Mouse (Mus musculus): ENCODE measurements around the gene Ccdc126. TPM values are rescaled to one million over a fixed set of nuclear protein-coding genes. Genes with fewer than 3 reads are reported as not detected.

Gene Ccdc126
- polyA plus RNA-seq, 1 experiment from 2014 or later: 12.7 TPM

DNA sequence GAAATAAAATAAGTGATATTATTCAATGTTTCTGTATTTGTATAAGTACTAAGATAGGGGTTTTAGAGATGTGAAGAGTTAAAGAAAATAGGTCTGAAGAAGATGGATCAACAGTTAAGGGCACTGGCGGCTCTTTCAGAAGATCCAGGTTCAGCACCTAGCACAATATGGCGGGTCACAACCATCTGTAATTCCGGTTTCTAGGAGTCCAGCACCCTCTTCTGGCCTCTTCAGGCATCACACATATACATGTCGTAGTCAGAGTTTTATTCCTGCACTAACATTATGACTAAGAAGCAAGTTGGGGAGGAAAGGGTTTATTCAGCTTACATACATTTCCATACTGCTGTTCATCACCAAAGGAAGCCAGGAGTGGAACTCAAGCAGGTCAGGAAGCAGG, 36.1 kb downstream of the Ccdc126 start:
- no peaks in the 10 kb centered on the region for H3K36me3 ChIP-seq (ENCODE audit: control insufficient read depth, insufficient read depth, low read length)
- H3K4me1 ChIP-seq (ENCODE audit: control insufficient read depth, insufficient read depth, low read length): no peaks in the 10 kb centered on the region
- WGBS: 57% methylated on average over 4 of the region's 4 CpGs
- no peak overlapping the region for H3K27ac ChIP-seq (ENCODE audit: low read length)
- H3K4me3 ChIP-seq (ENCODE audit: low read depth, low read length): no peak overlapping the region
- H3K9me3 ChIP-seq (ENCODE audit: control insufficient read depth, low read depth, low read length): no peaks in the 10 kb centered on the region
- H3K27me3 ChIP-seq (ENCODE audit: control insufficient read depth, insufficient read depth, low read length): no peaks in the 10 kb centered on the region
- no peak overlapping the region for H3K4me2 ChIP-seq (replicated peaks; ENCODE audit: low read depth, low read length)
- H3K9ac ChIP-seq (replicated peaks; ENCODE audit: low read depth, low read length): no peak overlapping the region
- no peak for ATAC-seq (ENCODE audit: insufficient number of reproducible peaks, insufficient read depth, low FRiP score, low read depth)

DNA sequence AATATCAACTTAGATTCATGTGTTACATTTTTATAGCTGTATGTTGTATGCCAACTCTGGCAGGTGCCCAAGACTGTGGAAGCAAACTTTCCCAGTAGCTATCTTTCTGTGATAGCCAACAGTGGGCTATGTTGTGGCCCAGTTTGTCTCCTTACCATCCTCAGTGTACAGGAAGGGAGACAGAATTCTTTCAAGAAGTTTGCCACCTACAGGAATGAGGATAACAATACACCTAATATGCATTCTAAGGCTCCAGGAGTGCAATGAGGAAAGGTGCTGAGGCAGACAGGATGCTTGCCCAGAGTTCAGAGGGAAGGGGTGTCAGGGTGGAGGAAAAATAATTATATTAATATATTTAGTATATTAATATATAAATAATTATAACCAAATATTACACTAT, 41.3 kb downstream of the Ccdc126 start:
- H3K27ac ChIP-seq (ENCODE audit: low read length): no peak overlapping the region
- no peak overlapping the region for H3K9ac ChIP-seq (replicated peaks; ENCODE audit: low read depth, low read length)
- no peak for ATAC-seq (ENCODE audit: insufficient number of reproducible peaks, insufficient read depth, low FRiP score, low read depth)
- H3K27me3 ChIP-seq (ENCODE audit: control insufficient read depth, insufficient read depth, low read length): no peaks in the 10 kb centered on the region
- H3K36me3 ChIP-seq (ENCODE audit: control insufficient read depth, insufficient read depth, low read length): no peaks in the 10 kb centered on the region
- H3K4me3 ChIP-seq (ENCODE audit: low read depth, low read length): no peak overlapping the region
- no peak overlapping the region for H3K4me2 ChIP-seq (replicated peaks; ENCODE audit: low read depth, low read length)
- no peaks in the 10 kb centered on the region for H3K9me3 ChIP-seq (ENCODE audit: control insufficient read depth, low read depth, low read length)
- no peaks in the 10 kb centered on the region for H3K4me1 ChIP-seq (ENCODE audit: control insufficient read depth, insufficient read depth, low read length)

DNA sequence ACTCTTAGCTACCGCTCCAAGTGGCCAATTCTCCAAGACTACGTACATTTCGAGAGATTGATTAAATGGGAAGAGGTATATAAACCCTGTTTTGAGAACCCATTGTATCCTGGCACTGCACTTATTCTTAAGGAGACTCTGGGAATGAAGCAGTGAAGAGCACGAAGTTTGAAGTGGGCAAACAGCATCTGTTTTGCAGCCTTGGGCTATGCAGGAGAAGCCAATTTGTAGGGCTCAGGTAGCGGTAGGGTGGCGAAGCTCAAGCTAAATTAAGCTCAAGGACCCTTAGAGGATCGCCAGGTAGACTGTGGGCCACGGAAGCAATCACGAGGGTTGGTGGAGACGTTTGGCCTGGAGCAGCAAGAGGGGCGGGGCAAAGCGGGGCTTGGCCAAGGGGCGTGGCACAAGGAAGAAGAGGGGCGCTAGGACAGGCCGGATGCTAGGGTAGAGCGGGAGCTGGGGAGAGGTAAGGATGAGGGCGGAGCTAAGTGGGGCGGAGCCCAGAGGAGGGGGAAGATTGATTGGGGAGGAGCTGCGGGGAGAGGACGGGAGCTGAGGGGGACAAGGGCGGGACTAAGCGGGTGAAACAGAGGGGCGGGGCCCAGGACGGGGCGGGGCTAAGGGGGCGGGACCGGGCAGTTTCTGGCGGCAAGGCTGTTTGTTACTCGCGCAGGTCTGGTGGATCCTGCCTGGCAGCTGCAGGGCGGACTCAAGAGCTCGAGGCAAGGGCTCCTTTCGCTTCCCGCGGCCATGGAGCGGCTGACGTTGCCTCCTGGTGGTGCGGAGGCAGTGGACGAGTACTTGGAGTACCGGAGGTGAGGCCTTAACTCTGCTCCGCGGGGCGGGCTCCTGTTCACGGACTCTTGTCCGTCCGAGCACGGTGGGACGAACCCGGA, 48.3 kb downstream of the Ccdc126 start, which contains the start of gene Fam221a:
Gene Fam221a (plus strand): TSS at position 581 of the 896 bp plus-strand sequence.
- Histone ChIP-seq H3K27me3 (ENCODE audit: control insufficient read depth, insufficient read depth, low read length) (no peaks in the 10 kb centered on the region), H3K4me3 (ENCODE audit: low read depth, low read length) (peak within 1 kb of the TSS; percentile 47), H3K4me2 (replicated peaks; ENCODE audit: low read depth, low read length) (peak within 1 kb of the TSS; percentile 73), H3K36me3 (ENCODE audit: control insufficient read depth, insufficient read depth, low read length) (no peaks in the 10 kb centered on the region), H3K9ac (replicated peaks; ENCODE audit: low read depth, low read length) (peak within 1 kb of the TSS; percentile 47), H3K9me3 (ENCODE audit: control insufficient read depth, low read depth, low read length) (no peaks in the 10 kb centered on the region), H3K27ac (ENCODE audit: low read length) (peak within 1 kb of the TSS; percentile 59; the same call in 1 of the 2 replicates), H3K4me1 (ENCODE audit: control insufficient read depth, insufficient read depth, low read length) (0 out of 2 replicates have a peak, but pooled peaks cover 5% of the 10 kb centered on the region)
- ATAC-seq (ENCODE audit: insufficient number of reproducible peaks, insufficient read depth, low FRiP score, low read depth): peak; percentile 98
- WGBS: 3% methylated on average over 45 of the region's 49 CpGs

DNA sequence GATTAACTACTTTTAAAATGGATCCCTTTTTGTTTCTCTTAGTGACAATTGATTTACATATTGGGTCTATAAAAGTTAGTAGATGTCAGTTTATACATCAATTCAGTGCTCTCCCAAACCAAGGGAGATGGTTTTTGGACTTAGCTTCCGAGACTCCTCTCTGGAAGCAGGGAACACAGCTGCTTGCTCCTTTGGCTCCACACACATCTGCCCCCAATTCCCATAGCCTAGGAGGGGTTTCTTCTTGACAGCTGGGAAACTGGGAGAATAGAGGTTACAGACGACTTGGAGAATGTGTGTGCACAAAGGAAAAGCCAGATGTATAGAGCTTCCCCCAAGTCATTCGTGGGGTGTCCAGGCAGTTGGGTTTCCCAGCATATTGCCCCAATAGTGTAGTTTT, 49.1 kb downstream of the Ccdc126 start:
- ATAC-seq (ENCODE audit: insufficient number of reproducible peaks, insufficient read depth, low FRiP score, low read depth): no peak
- peak overlapping the region; percentile 59; the same call in 1 of the 2 replicates for H3K27ac ChIP-seq (ENCODE audit: low read length)
- 0 out of 2 replicates have a peak, but pooled peaks cover 5% of the 10 kb centered on the region for H3K4me1 ChIP-seq (ENCODE audit: control insufficient read depth, insufficient read depth, low read length)
- H3K4me2 ChIP-seq (replicated peaks; ENCODE audit: low read depth, low read length): peak overlapping the region; percentile 73
- 26% methylated on average over 3 of the region's 3 CpGs for WGBS
- peak overlapping the region; percentile 47 for H3K4me3 ChIP-seq (ENCODE audit: low read depth, low read length)
- H3K36me3 ChIP-seq (ENCODE audit: control insufficient read depth, insufficient read depth, low read length): no peaks in the 10 kb centered on the region
- no peaks in the 10 kb centered on the region for H3K9me3 ChIP-seq (ENCODE audit: control insufficient read depth, low read depth, low read length)
- H3K9ac ChIP-seq (replicated peaks; ENCODE audit: low read depth, low read length): peak overlapping the region; percentile 47
- H3K27me3 ChIP-seq (ENCODE audit: control insufficient read depth, insufficient read depth, low read length): no peaks in the 10 kb centered on the region

DNA sequence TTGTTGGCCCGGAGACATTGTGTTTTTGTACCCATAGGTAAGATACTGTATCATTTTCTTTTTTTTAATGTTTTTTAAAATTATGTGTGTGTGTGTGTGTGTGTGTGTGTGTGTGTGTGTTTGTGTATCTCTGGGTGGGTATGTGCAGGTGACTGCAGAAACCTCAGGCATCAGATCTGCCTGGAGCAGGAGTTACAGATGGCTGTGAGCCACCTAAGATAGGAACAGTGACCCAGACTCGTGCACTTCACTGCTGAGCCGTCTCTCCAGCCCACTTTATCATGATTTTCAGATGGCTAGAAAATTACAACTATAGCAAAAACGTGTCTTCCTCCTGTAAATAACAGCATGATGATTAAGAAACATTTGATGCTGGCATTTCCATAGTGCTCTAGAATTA, 53.6 kb downstream of the Ccdc126 start:
- Histone ChIP-seq H3K4me1 (ENCODE audit: control insufficient read depth, insufficient read depth, low read length) (0 out of 2 replicates have a peak, but pooled peaks cover 5% of the 10 kb centered on the region), H3K4me2 (replicated peaks; ENCODE audit: low read depth, low read length) (no peak overlapping the region), H3K9ac (replicated peaks; ENCODE audit: low read depth, low read length) (no peak overlapping the region), H3K36me3 (ENCODE audit: control insufficient read depth, insufficient read depth, low read length) (no peaks in the 10 kb centered on the region), H3K27me3 (ENCODE audit: control insufficient read depth, insufficient read depth, low read length) (no peaks in the 10 kb centered on the region), H3K9me3 (ENCODE audit: control insufficient read depth, low read depth, low read length) (no peaks in the 10 kb centered on the region), H3K27ac (ENCODE audit: low read length) (no peak overlapping the region), H3K4me3 (ENCODE audit: low read depth, low read length) (no peak overlapping the region)
- WGBS: 75% methylated on average over 4 of the region's 4 CpGs
- no peak for ATAC-seq (ENCODE audit: insufficient number of reproducible peaks, insufficient read depth, low FRiP score, low read depth)

DNA sequence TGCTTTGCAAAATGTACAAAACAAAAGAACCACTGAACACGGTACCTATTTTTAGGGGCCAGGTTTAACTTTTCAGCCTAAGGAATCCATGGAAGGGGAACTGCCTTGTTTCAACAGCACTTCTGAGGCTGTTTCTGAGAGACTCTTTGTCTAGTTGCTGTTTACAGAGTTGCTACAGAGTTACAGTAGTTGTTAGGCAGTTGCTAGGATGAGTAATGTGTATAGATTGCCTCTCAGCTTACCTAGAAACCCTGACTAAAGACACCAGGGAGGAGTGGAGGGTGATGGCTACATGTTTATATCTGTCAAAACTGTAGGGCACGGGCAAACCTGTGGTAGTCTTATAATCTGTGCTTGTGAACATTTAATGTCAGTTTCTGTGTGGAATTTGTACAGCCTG, 54.9 kb downstream of the Ccdc126 start:
- H3K27me3 ChIP-seq (ENCODE audit: control insufficient read depth, insufficient read depth, low read length): no peaks in the 10 kb centered on the region
- no peak overlapping the region for H3K4me3 ChIP-seq (ENCODE audit: low read depth, low read length)
- H3K9ac ChIP-seq (replicated peaks; ENCODE audit: low read depth, low read length): no peak overlapping the region
- no peaks in the 10 kb centered on the region for H3K4me1 ChIP-seq (ENCODE audit: control insufficient read depth, insufficient read depth, low read length)
- H3K9me3 ChIP-seq (ENCODE audit: control insufficient read depth, low read depth, low read length): no peaks in the 10 kb centered on the region
- ATAC-seq (ENCODE audit: insufficient number of reproducible peaks, insufficient read depth, low FRiP score, low read depth): no peak
- no peak overlapping the region for H3K4me2 ChIP-seq (replicated peaks; ENCODE audit: low read depth, low read length)
- no peak overlapping the region for H3K27ac ChIP-seq (ENCODE audit: low read length)
- 50% methylated on average over 2 of the region's 2 CpGs for WGBS
- no peaks in the 10 kb centered on the region for H3K36me3 ChIP-seq (ENCODE audit: control insufficient read depth, insufficient read depth, low read length)

DNA sequence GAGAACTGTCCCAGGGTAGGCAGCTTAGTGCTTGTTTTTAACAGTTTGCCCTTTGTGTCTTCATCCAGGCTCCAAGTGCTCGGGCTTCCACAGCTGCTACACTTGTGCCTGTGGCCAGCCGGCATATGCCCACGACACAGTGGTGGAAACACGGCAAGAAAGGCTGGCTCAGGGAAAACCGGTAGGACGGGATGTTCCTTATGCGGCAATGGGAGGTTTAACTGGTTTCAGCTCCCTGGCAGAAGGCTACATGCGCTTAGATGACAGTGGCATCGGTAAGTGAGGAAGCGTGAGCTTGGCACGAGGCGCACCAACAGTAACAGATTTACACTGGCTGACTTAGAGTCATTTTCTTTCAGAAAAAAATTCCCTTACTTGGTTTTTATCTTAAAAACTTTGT, 59.3 kb downstream of the Ccdc126 start:
- Histone ChIP-seq H3K27ac (ENCODE audit: low read length) (no peak overlapping the region), H3K4me3 (ENCODE audit: low read depth, low read length) (no peak overlapping the region), H3K4me1 (ENCODE audit: control insufficient read depth, insufficient read depth, low read length) (no peaks in the 10 kb centered on the region), H3K36me3 (ENCODE audit: control insufficient read depth, insufficient read depth, low read length) (peaks cover 9% of the 10 kb centered on the region; the same call in 1 of the 2 replicates), H3K27me3 (ENCODE audit: control insufficient read depth, insufficient read depth, low read length) (no peaks in the 10 kb centered on the region), H3K4me2 (replicated peaks; ENCODE audit: low read depth, low read length) (no peak overlapping the region), H3K9me3 (ENCODE audit: control insufficient read depth, low read depth, low read length) (no peaks in the 10 kb centered on the region), H3K9ac (replicated peaks; ENCODE audit: low read depth, low read length) (no peak overlapping the region)
- WGBS: 55% methylated on average over 12 of the region's 12 CpGs
- no peak for ATAC-seq (ENCODE audit: insufficient number of reproducible peaks, insufficient read depth, low FRiP score, low read depth)
